Mouse (Mus musculus): ENCODE results near the gene Kcna7.
"Not testable (repeated sequence)": the region's sequence is repeated elsewhere in the genome, so short reads cannot be mapped to it uniquely, and the experiment has no call there.

Gene Kcna7

GRCm38 (mm10) chr7:45405091-45406075 is at the start of gene Kcna7:
Gene Kcna7, plus strand, starts transcription at chr7:45405653.
- DNase-seq, result peak; percentile 65

- no peak for DNase-seq
These were observed 49.4 kb upstream of the Kcna7 start for GRCm38 (mm10) chr7:45356087-45356486.

- not testable (repeated sequence) for DNase-seq
These were observed 46.4 kb upstream of the Kcna7 start for GRCm38 (mm10) chr7:45359081-45359480.

GRCm38 (mm10) chr7:45360404-45361125 is 44.9 kb upstream of the Kcna7 start:
- DNase-seq, result peak; percentile 75

- DNase-seq, result peak; percentile 92
These were observed 44.1 kb upstream of the Kcna7 start for GRCm38 (mm10) chr7:45361243-45361804.

GRCm38 (mm10) chr7:45362801-45363200 is 42.7 kb upstream of the Kcna7 start:
- peak; percentile 91 for DNase-seq

GRCm38 (mm10) chr7:45363983-45364382 is 41.5 kb upstream of the Kcna7 start:
- peak; percentile 54 for DNase-seq

- peak; percentile 83 for DNase-seq
These were observed 39.5 kb upstream of the Kcna7 start for GRCm38 (mm10) chr7:45365742-45366651.

- DNase-seq, result no peak
These were observed 38.8 kb upstream of the Kcna7 start, which contains the start of gene Ppfia3 for GRCm38 (mm10) chr7:45366652-45367019. Gene Ppfia3, minus strand, starts transcription at chr7:45367019.

- DNase-seq, result peak; percentile 99
These were observed 38.2 kb upstream of the Kcna7 start for GRCm38 (mm10) chr7:45367020-45367880.

GRCm38 (mm10) chr7:45368178-45368577 is 37.3 kb upstream of the Kcna7 start:
- peak; percentile 68 for DNase-seq

- DNase-seq, result peak; percentile 65
These were observed 36.3 kb upstream of the Kcna7 start for GRCm38 (mm10) chr7:45369022-45369745.

- peak; percentile 59 for DNase-seq
These were observed 35.5 kb upstream of the Kcna7 start for GRCm38 (mm10) chr7:45369836-45370474.

- DNase-seq, result peak; percentile 91
These were observed 34.8 kb upstream of the Kcna7 start, which contains the start of gene Lin7b for GRCm38 (mm10) chr7:45370475-45371311. Gene Lin7b, minus strand, starts transcription at chr7:45370583.

GRCm38 (mm10) chr7:45372371-45372770 is 33.1 kb upstream of the Kcna7 start:
- no peak for DNase-seq

GRCm38 (mm10) chr7:45374620-45375019 is 30.8 kb upstream of the Kcna7 start:
- no peak for DNase-seq

- DNase-seq, result no peak
These were observed 29.4 kb upstream of the Kcna7 start for GRCm38 (mm10) chr7:45376057-45376456.

GRCm38 (mm10) chr7:45386077-45386476 is 19.4 kb upstream of the Kcna7 start:
- DNase-seq, result no peak

GRCm38 (mm10) chr7:45395129-45395541 is 10.3 kb upstream of the Kcna7 start:
- no peak for DNase-seq

Data from cerebellum, adult 9-10 months (tissue).